Mouse (Mus musculus) cortical plate, adult 2 months (tissue): Measurements from ENCODE around the gene Lyrm9.

ENCODE experiments used
- CTCF ChIP-seq: fragments of 200-500 bp; IDR thresholded peaks from 2 replicates; pipeline ENCODE4 v1.5.1; 2011; ENCODE audit warnings: mild to moderate bottlenecking, control low read depth, low read length; ENCODE audit not compliant: insufficient read depth; ENCODE audit errors: extremely low read depth
- POLR2A ChIP-seq: fragments of 200-500 bp; IDR thresholded peaks from 2 replicates; pipeline ENCODE4 v1.6.1; 2011; ENCODE audit warnings: mild to moderate bottlenecking, low read length, control low read depth; ENCODE audit not compliant: insufficient read depth; ENCODE audit errors: extremely low read depth

- TF ChIP-seq CTCF (no peak), POLR2A (no peak)
These were observed 20.2 kb downstream of the Lyrm9 start for GRCm38 (mm10) chr11:78846620-78847019.
